Mouse (Mus musculus) ES-E14 (cell line): Measurements from ENCODE around the gene Lgals4.

Source experiments
- CHD2 ChIP-seq: IDR thresholded peaks from 2 replicates; pipeline ENCODE4 v1.6.1; 2014; ENCODE audit warnings: mild to moderate bottlenecking, low read depth, low read length, inconsistent platforms
- HCFC1 ChIP-seq: IDR thresholded peaks from 2 replicates; pipeline ENCODE4 v1.6.1; 2012; ENCODE audit warnings: low read length, inconsistent platforms, borderline replicate concordance; ENCODE audit not compliant: insufficient read depth
- MAFK ChIP-seq: IDR thresholded peaks from 2 replicates; pipeline ENCODE4 v1.6.1; 2014; ENCODE audit warnings: mild to moderate bottlenecking, low read depth, low read length, inconsistent platforms; ENCODE audit not compliant: insufficient read depth
- ZC3H11A ChIP-seq: IDR thresholded peaks from 2 replicates; pipeline ENCODE4 v1.6.1; 2012; ENCODE audit warnings: low read depth, mild to moderate bottlenecking, inconsistent platforms, low read length, borderline replicate concordance
- ZNF384 ChIP-seq: IDR thresholded peaks from 2 replicates; pipeline ENCODE4 v1.6.1; 2012; ENCODE audit warnings: low read depth, low read length, inconsistent platforms

DNA sequence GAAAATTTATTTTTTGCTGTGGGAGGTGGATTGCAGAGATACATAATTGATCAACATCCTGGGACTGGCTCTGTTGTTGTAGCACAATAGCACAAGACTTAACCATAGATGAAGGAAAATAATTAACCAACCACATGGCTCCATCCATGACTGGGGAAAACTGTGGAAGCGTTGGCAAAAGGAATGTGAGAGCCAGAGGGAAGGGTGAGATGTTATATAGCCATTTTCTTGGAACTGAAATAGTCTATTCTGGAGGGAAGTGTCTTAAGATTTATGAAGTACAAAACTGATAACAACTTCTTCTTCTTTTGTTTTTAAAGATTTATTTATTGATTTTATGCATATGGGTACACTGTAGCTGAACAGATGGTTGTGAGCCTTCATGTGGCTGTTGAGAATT lies 13.6 kb downstream of the Lgals4 start:
- no peak for TF ChIP-seq ZNF384
- TF ChIP-seq MAFK, result no peak
- no peak for TF ChIP-seq HCFC1
- TF ChIP-seq CHD2, result no peak
- no peak for TF ChIP-seq ZC3H11A
